Mouse (Mus musculus): ENCODE data around the gene Adm. TPM values are rescaled to one million over a fixed set of nuclear protein-coding genes. Genes with fewer than 3 reads are reported as not detected.
A peak's percentile ranks its signal among the peaks of the same experiment; 100 is the strongest.

Adm gene
- polyA plus RNA-seq, 1 experiment = 0.09 TPM

DNA sequence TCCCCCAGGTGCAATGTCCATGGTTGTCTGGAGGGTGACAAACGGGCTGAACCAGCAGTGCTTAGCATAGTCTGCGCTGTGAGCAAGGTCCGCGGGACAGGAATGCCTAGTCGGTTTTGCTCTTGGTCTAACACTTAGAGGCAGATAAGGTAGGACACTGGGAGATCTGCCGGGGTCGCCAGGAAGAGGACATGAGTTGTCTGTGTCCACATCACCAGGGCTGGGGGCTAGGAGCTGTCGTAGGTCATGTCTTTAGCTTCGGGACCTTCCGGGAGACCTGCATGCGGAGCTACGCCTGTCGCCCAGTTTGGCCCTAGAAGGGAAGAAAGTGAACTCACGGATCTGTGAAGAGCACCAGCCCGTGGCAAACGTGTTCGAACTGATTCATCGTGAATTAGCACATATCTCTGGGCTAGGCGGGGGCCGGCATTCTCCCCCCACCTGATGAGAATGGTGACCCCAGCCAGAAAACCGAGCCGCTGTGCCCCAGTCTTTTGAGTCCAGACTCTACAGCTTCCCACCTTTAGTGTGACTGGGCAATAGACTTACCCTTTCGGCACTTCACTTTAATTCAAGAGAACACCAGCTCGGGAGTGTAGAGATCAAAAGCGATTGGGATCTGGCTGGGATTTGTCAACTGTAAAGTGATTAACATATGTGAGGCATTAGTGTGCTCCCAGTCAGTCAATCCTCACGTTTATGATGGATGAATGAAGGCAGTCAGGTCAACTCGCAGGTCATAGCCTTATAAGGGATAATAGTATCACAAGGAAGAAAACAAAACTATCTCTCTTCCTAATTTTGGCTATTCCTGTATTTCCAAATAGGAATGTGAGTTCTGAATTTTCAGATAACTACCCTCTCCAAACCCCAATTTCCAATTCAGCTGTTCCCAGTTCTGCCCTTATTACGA is 1.0 kb upstream of the Adm start:
- H3K79me2 ChIP-seq (ENCODE audit: control insufficient read depth, insufficient read depth) = no peaks in the 10 kb centered on the region
- no peaks in the 10 kb centered on the region for H3K36me3 ChIP-seq (ENCODE audit: control insufficient read depth, insufficient read depth)
- no peak overlapping the region for H3K4me3 ChIP-seq (ENCODE audit: insufficient read depth, poor library complexity, severe bottlenecking)
- no peaks in the 10 kb centered on the region for H3K79me3 ChIP-seq (ENCODE audit: low read depth)
- H3ac ChIP-seq (ENCODE audit: control insufficient read depth, insufficient read length, low read depth) = no peak overlapping the region
- TF ChIP-seq USF1 (IDR thresholded peaks at IDR 0.05; ENCODE audit: low read depth) (no peak), FOSL1 (IDR thresholded peaks at IDR 0.05; ENCODE audit: insufficient read depth, low read length, poor library complexity, severe bottlenecking) (no peak)
- no peaks in the 10 kb centered on the region for H3K27me3 ChIP-seq (ENCODE audit: control insufficient read depth, insufficient read depth, insufficient read length)

DNA sequence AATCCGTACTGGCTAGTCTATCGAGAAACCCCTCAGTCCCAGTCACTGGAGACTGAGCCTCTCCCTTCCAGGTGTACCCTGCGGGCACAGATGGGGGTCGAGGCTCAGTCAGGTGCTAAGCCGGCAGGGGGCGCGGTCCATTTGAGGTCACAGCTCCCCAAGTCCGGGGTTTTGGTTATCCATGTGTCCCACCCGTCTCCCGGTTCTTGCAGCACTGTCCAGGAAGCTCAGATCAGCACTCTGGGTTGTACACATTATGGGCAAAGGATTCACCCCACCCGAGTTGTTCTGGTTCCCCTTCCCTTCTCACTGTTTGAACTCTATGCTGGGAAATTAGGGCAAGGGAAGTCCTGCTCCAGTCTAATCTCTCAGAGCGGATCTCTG is 370 bp upstream of the Adm start:
- no peaks in the 10 kb centered on the region for H3K79me2 ChIP-seq (ENCODE audit: control insufficient read depth, insufficient read depth)
- H3ac ChIP-seq (ENCODE audit: control insufficient read depth, insufficient read length, low read depth) = no peak overlapping the region
- no peak overlapping the region for H3K4me3 ChIP-seq (ENCODE audit: insufficient read depth, poor library complexity, severe bottlenecking)
- TF ChIP-seq CTCF (IDR thresholded peaks at IDR 0.05; ENCODE audit: control insufficient read depth, insufficient read depth, insufficient read length) (no peak), MYOD1 (IDR thresholded peaks at IDR 0.05; ENCODE audit: control insufficient read depth, insufficient read length, low read depth) (no peak), CEBPB (IDR thresholded peaks at IDR 0.05; ENCODE audit: low read depth) (no peak), FOSL1 (IDR thresholded peaks at IDR 0.05; ENCODE audit: insufficient read depth, low read length, poor library complexity, severe bottlenecking) (no peak), USF1 (IDR thresholded peaks at IDR 0.05; ENCODE audit: low read depth) (no peak), MAX (IDR thresholded peaks at IDR 0.05) (no peak), MYOG (IDR thresholded peaks at IDR 0.05; ENCODE audit: control insufficient read depth, extremely low read depth, insufficient read length) (no peak)
- H3K79me3 ChIP-seq (ENCODE audit: low read depth) = no peaks in the 10 kb centered on the region
- no peaks in the 10 kb centered on the region for H3K27me3 ChIP-seq (ENCODE audit: control insufficient read depth, insufficient read depth, insufficient read length)
- no peaks in the 10 kb centered on the region for H3K36me3 ChIP-seq (ENCODE audit: control insufficient read depth, insufficient read depth)

DNA sequence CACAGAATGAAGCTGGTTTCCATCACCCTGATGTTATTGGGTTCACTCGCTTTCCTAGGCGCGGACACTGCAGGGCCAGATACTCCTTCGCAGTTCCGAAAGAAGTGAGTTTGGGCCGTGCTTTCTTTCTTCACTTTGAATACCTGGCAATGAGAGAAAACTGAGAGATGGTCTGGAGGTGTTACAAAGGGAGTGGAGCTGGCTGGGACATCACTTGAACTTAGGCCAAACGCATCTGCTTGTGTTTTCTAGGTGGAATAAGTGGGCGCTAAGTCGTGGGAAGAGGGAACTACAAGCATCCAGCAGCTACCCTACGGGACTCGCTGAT is 776 bp downstream of the Adm start:
- Histone ChIP-seq H3K27me3 (ENCODE audit: control insufficient read depth, insufficient read depth, insufficient read length) (no peaks in the 10 kb centered on the region), H3K79me3 (ENCODE audit: low read depth) (no peaks in the 10 kb centered on the region), H3ac (ENCODE audit: control insufficient read depth, insufficient read length, low read depth) (no peak overlapping the region), H3K36me3 (ENCODE audit: control insufficient read depth, insufficient read depth) (no peaks in the 10 kb centered on the region), H3K4me3 (ENCODE audit: insufficient read depth, poor library complexity, severe bottlenecking) (no peak overlapping the region), H3K79me2 (ENCODE audit: control insufficient read depth, insufficient read depth) (no peaks in the 10 kb centered on the region)
- no peak for TF ChIP-seq MYOD1 (IDR thresholded peaks at IDR 0.05; ENCODE audit: control insufficient read depth, insufficient read length, low read depth)
- no peak for TF ChIP-seq CTCF (IDR thresholded peaks at IDR 0.05; ENCODE audit: control insufficient read depth, insufficient read depth, insufficient read length)
- TF ChIP-seq FOSL1 (IDR thresholded peaks at IDR 0.05; ENCODE audit: insufficient read depth, low read length, poor library complexity, severe bottlenecking) = no peak
- no peak for TF ChIP-seq USF1 (IDR thresholded peaks at IDR 0.05; ENCODE audit: low read depth)
- no peak for TF ChIP-seq CEBPB (IDR thresholded peaks at IDR 0.05; ENCODE audit: low read depth)
- TF ChIP-seq MYOG (IDR thresholded peaks at IDR 0.05; ENCODE audit: control insufficient read depth, extremely low read depth, insufficient read length) = no peak
- TF ChIP-seq MAX (IDR thresholded peaks at IDR 0.05) = no peak

DNA sequence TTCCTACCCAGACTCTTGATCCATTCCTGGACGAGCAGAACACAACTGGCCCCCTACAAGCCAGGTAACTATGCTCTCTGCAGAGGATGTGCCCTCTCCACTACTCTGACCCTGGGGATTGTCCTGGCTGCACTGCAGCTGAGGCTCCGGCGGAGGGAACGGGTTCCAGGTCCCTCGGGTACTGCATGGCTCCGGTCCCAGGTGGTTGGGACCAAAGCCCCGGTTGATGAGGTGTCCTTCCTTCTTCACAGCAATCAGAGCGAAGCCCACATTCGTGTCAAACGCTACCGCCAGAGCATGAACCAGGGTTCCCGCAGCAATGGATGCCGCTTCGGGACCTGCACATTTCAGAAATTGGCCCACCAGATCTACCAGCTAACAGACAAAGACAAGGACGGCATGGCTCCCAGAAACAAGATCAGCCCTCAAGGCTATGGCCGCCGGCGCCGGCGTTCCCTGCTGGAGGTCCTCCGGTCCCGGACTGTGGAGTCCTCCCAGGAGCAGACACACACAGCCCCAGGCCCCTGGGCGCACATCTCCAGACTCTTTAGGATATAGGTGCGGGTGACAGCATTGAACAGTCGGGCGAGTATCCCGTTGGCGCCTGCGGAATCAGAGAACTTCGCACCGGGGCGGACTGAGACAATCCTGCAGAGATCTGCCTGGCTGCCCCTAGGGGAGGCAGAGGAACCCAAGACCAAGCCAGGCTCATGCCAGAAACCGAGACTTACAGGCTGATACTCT is 1.3 kb downstream of the Adm start:
- Histone ChIP-seq H3ac (ENCODE audit: control insufficient read depth, insufficient read length, low read depth) (no peak overlapping the region), H3K27me3 (ENCODE audit: control insufficient read depth, insufficient read depth, insufficient read length) (no peaks in the 10 kb centered on the region), H3K4me3 (ENCODE audit: insufficient read depth, poor library complexity, severe bottlenecking) (no peak overlapping the region), H3K36me3 (ENCODE audit: control insufficient read depth, insufficient read depth) (no peaks in the 10 kb centered on the region), H3K79me2 (ENCODE audit: control insufficient read depth, insufficient read depth) (no peaks in the 10 kb centered on the region), H3K79me3 (ENCODE audit: low read depth) (no peaks in the 10 kb centered on the region)
- TF ChIP-seq MAX (IDR thresholded peaks at IDR 0.05) (no peak), MYOG (IDR thresholded peaks at IDR 0.05; ENCODE audit: control insufficient read depth, extremely low read depth, insufficient read length) (no peak), MYOD1 (IDR thresholded peaks at IDR 0.05; ENCODE audit: control insufficient read depth, insufficient read length, low read depth) (no peak), CEBPB (IDR thresholded peaks at IDR 0.05; ENCODE audit: low read depth) (no peak), USF1 (IDR thresholded peaks at IDR 0.05; ENCODE audit: low read depth) (no peak), CTCF (IDR thresholded peaks at IDR 0.05; ENCODE audit: control insufficient read depth, insufficient read depth, insufficient read length) (no peak), FOSL1 (IDR thresholded peaks at IDR 0.05; ENCODE audit: insufficient read depth, low read length, poor library complexity, severe bottlenecking) (no peak)

DNA sequence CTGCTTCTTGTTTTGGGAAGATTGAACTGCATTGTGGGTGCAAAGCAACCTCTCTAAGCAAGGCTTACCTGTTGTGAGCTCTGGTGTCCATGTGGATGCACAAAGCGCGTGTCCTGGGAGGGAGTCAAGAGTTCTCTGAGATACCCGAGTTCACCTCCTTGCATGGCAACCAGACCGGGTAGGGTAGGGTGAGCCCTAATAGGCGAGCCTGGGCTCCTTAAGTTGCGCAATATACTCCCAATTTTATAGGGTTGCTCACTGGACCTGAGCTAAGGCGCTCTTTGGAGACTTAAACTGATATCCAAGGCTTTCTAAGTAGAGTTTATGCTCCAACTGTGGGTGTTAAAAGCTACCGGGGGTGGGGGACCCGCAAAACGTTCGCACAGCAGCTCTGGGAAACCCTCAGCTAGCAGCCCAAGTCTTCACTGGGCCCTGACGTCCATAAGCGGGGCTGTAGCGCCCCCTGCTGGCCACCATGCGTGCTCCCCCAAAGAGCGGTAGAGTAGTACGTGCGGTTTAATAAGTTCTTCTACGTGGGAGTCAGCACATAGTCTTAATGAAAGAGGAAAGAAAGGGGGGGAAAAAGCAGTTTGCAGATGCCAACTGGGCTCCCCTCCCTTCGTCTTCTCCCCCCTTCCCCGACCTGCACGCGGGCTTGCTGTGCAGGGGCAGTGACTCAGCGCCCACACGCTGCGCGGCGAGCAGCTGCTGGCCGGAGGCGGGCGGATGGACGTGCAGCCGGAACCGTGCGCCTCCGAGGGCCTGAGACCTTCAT is 2.6 kb downstream of the Adm start:
- Histone ChIP-seq H3K27me3 (ENCODE audit: control insufficient read depth, insufficient read depth, insufficient read length) (no peaks in the 10 kb centered on the region), H3K79me3 (ENCODE audit: low read depth) (no peaks in the 10 kb centered on the region), H3K36me3 (ENCODE audit: control insufficient read depth, insufficient read depth) (no peaks in the 10 kb centered on the region), H3ac (ENCODE audit: control insufficient read depth, insufficient read length, low read depth) (no peak overlapping the region), H3K79me2 (ENCODE audit: control insufficient read depth, insufficient read depth) (no peaks in the 10 kb centered on the region), H3K4me3 (ENCODE audit: insufficient read depth, poor library complexity, severe bottlenecking) (no peak overlapping the region)
- TF ChIP-seq MAX (IDR thresholded peaks at IDR 0.05) (peak; percentile 67), CEBPB (IDR thresholded peaks at IDR 0.05; ENCODE audit: low read depth) (peak; percentile 95), FOSL1 (IDR thresholded peaks at IDR 0.05; ENCODE audit: insufficient read depth, low read length, poor library complexity, severe bottlenecking) (no peak), USF1 (IDR thresholded peaks at IDR 0.05; ENCODE audit: low read depth) (no peak), MYOD1 (IDR thresholded peaks at IDR 0.05; ENCODE audit: control insufficient read depth, insufficient read length, low read depth) (peak; percentile 95), CTCF (IDR thresholded peaks at IDR 0.05; ENCODE audit: control insufficient read depth, insufficient read depth, insufficient read length) (peak; percentile 77), MYOG (IDR thresholded peaks at IDR 0.05; ENCODE audit: control insufficient read depth, extremely low read depth, insufficient read length) (no peak)

Data from C2C12 (cell line).